Mouse (Mus musculus) CH12.LX (cell line): ENCODE data around the gene Fgfr4. TPM values are rescaled to one million over a fixed set of nuclear protein-coding genes. Genes with fewer than 3 reads are reported as not detected.

Experiments
- DNase-seq: peaks from one replicate; pipeline ENCODE4 v3.0.0-alpha.2; 2013; ENCODE audit errors: extremely low read depth
- H3K27ac ChIP-seq: 2 replicates; pipeline ENCODE4 v1.5.1; 2012; ENCODE audit warnings: low read depth, mild to moderate bottlenecking, control low read depth, moderate library complexity; ENCODE audit not compliant: insufficient read depth
- H3K27me3 ChIP-seq: replicated peaks from 2 replicates; pipeline ENCODE3; 2012; ENCODE audit warnings: inconsistent platforms
- H3K36me3 ChIP-seq, 2 experiments: replicated peaks in 1 of 2; 2 replicates each; pipeline versions ENCODE3 to v1.6.1; 2012; ENCODE audit warnings: inconsistent platforms in 1 of 2, low read length in 1 of 2, mild to moderate bottlenecking in 1 of 2, mixed read lengths in 1 of 2, moderate library complexity in 1 of 2; ENCODE audit not compliant: control insufficient read depth in 1 of 2, insufficient read depth in 1 of 2
- H3K4me1 ChIP-seq, 2 experiments: 2 replicates each; pipeline ENCODE4 v1.6.1; 2012; ENCODE audit warnings: inconsistent platforms in 1 of 2, moderate library complexity in 1 of 2; ENCODE audit not compliant: insufficient read depth in 2 of 2, control insufficient read depth in 1 of 2
- H3K4me2 ChIP-seq: 2 replicates; pipeline ENCODE4 v1.6.1; 2012; ENCODE audit warnings: low read depth, mild to moderate bottlenecking, control low read depth; ENCODE audit not compliant: poor library complexity, insufficient read depth, severe bottlenecking
- H3K4me3 ChIP-seq, 3 experiments: fragments of 150-350 bp in 1 of 3; sonication (generic) in 1 of 3; replicated peaks in 1 of 3; 2 replicates each; pipeline versions ENCODE3 to v1.5.1; 2011 to 2012; ENCODE audit warnings: low read depth in 2 of 3, low read length in 2 of 3, mild to moderate bottlenecking in 2 of 3, moderate library complexity in 2 of 3, control low read depth in 1 of 3, improper control_type of control experiment in 1 of 3, inconsistent platforms in 1 of 3, mixed read lengths in 1 of 3; ENCODE audit not compliant: poor library complexity in 1 of 3
- H3K79me2 ChIP-seq: replicated peaks from 2 replicates; pipeline ENCODE4 v1.6.1; 2012; ENCODE audit warnings: mild to moderate bottlenecking, moderate library complexity; ENCODE audit not compliant: control insufficient read depth, poor library complexity, insufficient read depth, severe bottlenecking; ENCODE audit errors: extremely low read depth
- H3K9ac ChIP-seq: 2 replicates; pipeline ENCODE4 v1.6.1; 2012; ENCODE audit warnings: low read depth, mild to moderate bottlenecking, control low read depth, moderate library complexity; ENCODE audit not compliant: insufficient read depth
- H3K9me3 ChIP-seq: replicated peaks from 2 replicates; pipeline ENCODE3; 2012; ENCODE audit warnings: low read length, inconsistent platforms, mixed read lengths
- CTCF ChIP-seq, 2 experiments: IDR thresholded peaks in 1 of 2; conservative IDR thresholded peaks in 1 of 2; 2 replicates each; pipeline ENCODE4 v1.5.1; 2011 to 2012; ENCODE audit warnings: low read depth in 2 of 2, low read length in 2 of 2, improper control_type of control experiment in 1 of 2, inconsistent platforms in 1 of 2, mild to moderate bottlenecking in 1 of 2, moderate library complexity in 1 of 2
- EP300 ChIP-seq: IDR thresholded peaks from 2 replicates; pipeline ENCODE4 v1.6.1; 2011; ENCODE audit warnings: low read length, improper control_type of control experiment
- GABPA ChIP-seq: IDR thresholded peaks from 2 replicates; pipeline ENCODE4 v1.6.1; 2012; ENCODE audit warnings: low read depth, low read length, improper control_type of control experiment, inconsistent platforms; ENCODE audit not compliant: insufficient replicate concordance
- IRF4 ChIP-seq: IDR thresholded peaks from 2 replicates; pipeline ENCODE4 v1.6.1; 2014; ENCODE audit warnings: low read depth, mild to moderate bottlenecking, inconsistent platforms, low read length, improper control_type of control experiment
- KAT2A ChIP-seq: IDR thresholded peaks from 2 replicates; pipeline ENCODE4 v1.6.1; 2012; ENCODE audit warnings: low read length, improper control_type of control experiment, inconsistent platforms; ENCODE audit not compliant: insufficient replicate concordance
- MXI1 ChIP-seq: IDR thresholded peaks from 2 replicates; pipeline ENCODE4 v1.6.1; 2011; ENCODE audit warnings: mild to moderate bottlenecking, low read depth, low read length, improper control_type of control experiment
- POLR2A ChIP-seq: IDR thresholded peaks from 2 replicates; pipeline ENCODE4 v1.6.1; 2011; ENCODE audit warnings: low read depth, mild to moderate bottlenecking, improper control_type of control experiment, low read length
- ZMIZ1 ChIP-seq: IDR thresholded peaks from 2 replicates; pipeline ENCODE4 v1.6.1; 2012; ENCODE audit warnings: low read depth, mild to moderate bottlenecking, inconsistent platforms, low read length, improper control_type of control experiment
- dilution Hi-C: fragments of 300-500 bp; cut with MboI; formaldehyde crosslinking; loops from 2 replicates; pipeline ENCODE4 v1.14.3; 2020; ENCODE audit warnings: low sequenced_read_pairs; ENCODE audit not compliant: extremely low pct_unique_long_range_greater_than_20kb, extremely low pct_ligation_motif_present
- in situ Hi-C: fragments of 300-500 bp; cut with MboI; formaldehyde crosslinking; loops from 3 replicates; pipeline ENCODE4 v1.14.3; 2019; ENCODE audit warnings: low sequenced_read_pairs, low pct_ligation_motif_present, low pct_unique_long_range_greater_than_20kb, mixed read lengths
- polyA plus RNA-seq: library from polyadenylated mRNA; unstranded; fragments of >175 nt; gene quantifications from 2 replicates; pipeline ENCODE4 v1.2.1, GENCODE M21; 2012; ENCODE audit warnings: low read depth; ENCODE audit not compliant: insufficient read length
- total RNA-seq, 2 experiments: library from RNA; depleted of rRNA; stranded (reverse); fragments of 300-350 nt in 1 of 2; fragments of >200 nt in 1 of 2; gene quantifications; 2 replicates each; pipeline ENCODE4 v1.2.3; 2012 to 2014

The Fgfr4 gene
- total and polyA plus RNA-seq, 3 experiments: not detected

GRCm38 (mm10) chr13:55171517-55172335 lies 19.3 kb downstream of the Fgfr4 start:
- dilution Hi-C loops (no loop called here), in situ Hi-C loops (loop anchor here (10.0 kb wide), 1 partner anchor 377 kb away; no protein-coding TSS in a partner anchor)

GRCm38 (mm10) chr13:55172336-55172770 lies 19.9 kb downstream of the Fgfr4 start:
- no peaks in the 10 kb centered on the region for H3K36me3 ChIP-seq
- H3K27me3 ChIP-seq: peaks cover 12% of the 10 kb centered on the region
- no peak overlapping the region for H3K27ac ChIP-seq
- peaks cover 2% of the 10 kb centered on the region for H3K9me3 ChIP-seq
- in situ Hi-C loops: loop anchor here (10.0 kb wide), 1 partner anchor 378 kb away; no protein-coding TSS in a partner anchor
- DNase-seq: no peak
- peaks cover 9 to 12% of the 10 kb centered on the region in 2 experiments for H3K4me1 ChIP-seq
- H3K4me3 ChIP-seq: no peak overlapping the region
- H3K9ac ChIP-seq: no peak overlapping the region
- H3K4me2 ChIP-seq: 0 out of 2 replicates have a peak overlapping the region, but pooled peaks have one; percentile 0
- no peak for TF ChIP-seq KAT2A
- dilution Hi-C loops: no loop called here
- no peaks in the 10 kb centered on the region for H3K79me2 ChIP-seq

More at GRCm38 (mm10) chr13:55171517-55172335, 19.3 kb downstream of the Fgfr4 start:
- H3K4me1 ChIP-seq: peaks cover 11 to 12% of the 10 kb centered on the region in 2 experiments
- peaks cover 12% of the 10 kb centered on the region for H3K27me3 ChIP-seq
- H3K27ac ChIP-seq: no peak overlapping the region
- no peaks in the 10 kb centered on the region for H3K79me2 ChIP-seq
- peaks cover 2% of the 10 kb centered on the region for H3K9me3 ChIP-seq
- no peaks in the 10 kb centered on the region for H3K36me3 ChIP-seq
- TF ChIP-seq POLR2A: no peak
- TF ChIP-seq ZMIZ1: no peak
- no peak for TF ChIP-seq CTCF (conservative IDR thresholded peaks at IDR 0.05 in 1 of 2, IDR thresholded peaks at IDR 0.05 in 1 of 2; ENCODE audit: low read depth in 2 of 2, low read length in 2 of 2)
- peak; percentile 24; the same call in 1 of the 2 replicates for TF ChIP-seq EP300
- TF ChIP-seq, all 38 proteins: peak for 1
- Histone ChIP-seq H3K9ac (no peak overlapping the region), H3K4me2 (0 out of 2 replicates have a peak overlapping the region, but pooled peaks have one; percentile 0), H3K4me3 (no peak overlapping the region)
- DNase-seq: no peak

GRCm38 (mm10) chr13:55174347-55174746 lies 21.9 kb downstream of the Fgfr4 start:
- Histone ChIP-seq H3K4me1 (peaks cover 5 to 16% of the 10 kb centered on the region in 2 experiments), H3K4me3 (no peak overlapping the region), H3K4me2 (no peak overlapping the region), H3K27me3 (peaks cover 12% of the 10 kb centered on the region), H3K36me3 (no peaks in the 10 kb centered on the region), H3K79me2 (no peaks in the 10 kb centered on the region), H3K27ac (no peak overlapping the region), H3K9me3 (peaks cover 2% of the 10 kb centered on the region), H3K9ac (no peak overlapping the region)
- no peak for DNase-seq
- TF ChIP-seq GABPA (no peak), MXI1 (no peak), IRF4 (no peak)
- in situ Hi-C loops: loop anchor here (10.0 kb wide), 1 partner anchor 380 kb away; no protein-coding TSS in a partner anchor
- dilution Hi-C loops: no loop called here
